Mouse (Mus musculus): ENCODE results near the gene Whrn.

Whrn gene

GRCm38 (mm10) chr4:63368577-63368976, 127.2 kb downstream of the Whrn start:
- no peak for TF ChIP-seq GATA4 (IDR thresholded peaks at IDR 0.05; ENCODE audit: insufficient replicate concordance, low read length)
